Mouse (Mus musculus): Measurements from ENCODE around the gene Dmrt1. TPM values are rescaled to one million over a fixed set of nuclear protein-coding genes. Genes with fewer than 3 reads are reported as not detected.

Dmrt1 gene
- total and polyA plus RNA-seq, 3 experiments, result not detected

DNA sequence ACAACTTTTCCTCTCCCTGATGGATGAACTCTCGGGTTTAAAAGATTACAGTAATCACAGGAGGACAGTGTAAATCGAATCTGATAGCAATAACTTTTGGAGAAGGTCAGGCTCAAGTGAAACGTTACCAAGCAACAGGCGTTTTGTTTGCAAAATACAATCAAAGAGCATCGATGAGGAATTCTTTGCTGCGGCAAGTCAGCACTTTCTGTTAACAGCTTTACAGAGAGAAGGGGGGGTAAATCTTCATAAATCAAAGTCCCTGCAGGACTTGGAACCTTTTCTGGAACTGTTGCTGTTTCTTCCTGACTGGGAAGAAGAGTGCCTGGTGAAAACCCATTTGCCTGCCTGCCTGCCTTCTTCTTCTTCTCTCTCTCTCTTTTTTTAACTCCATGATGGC, 110.5 kb downstream of the Dmrt1 start:
- Histone ChIP-seq H3K27ac (ENCODE audit: control insufficient read depth, low read depth, low read length) (no peak overlapping the region), H3K4me1 (ENCODE audit: control insufficient read depth in 1 of 2, insufficient read depth in 2 of 2, low read length in 2 of 2) (no peaks in the 10 kb centered on the region), H3K27me3 (ENCODE audit: control insufficient read depth in 1 of 2, insufficient read depth in 2 of 2, low read length in 2 of 2) (no peaks in the 10 kb centered on the region), H3K36me3 (ENCODE audit: control insufficient read depth in 1 of 2, insufficient read depth in 2 of 2, low read length in 2 of 2) (no peaks in the 10 kb centered on the region), H3K79me2 (ENCODE audit: control insufficient read depth, insufficient read depth, low read length, poor library complexity) (no peaks in the 10 kb centered on the region), H3K9ac (ENCODE audit: control insufficient read depth, low read depth, low read length, poor library complexity, severe bottlenecking) (no peak overlapping the region), H3K4me3 (ENCODE audit: control insufficient read depth in 1 of 2, insufficient read depth in 1 of 2, low read depth in 2 of 2, low read length in 2 of 2) (no peak overlapping the region), H3K9me3 (replicated peaks; ENCODE audit: insufficient read depth, low read length) (no peaks in the 10 kb centered on the region)
- no peak for DNase-seq (ENCODE audit: low read depth, low spot score)
- TF ChIP-seq SMC3 (IDR thresholded peaks at IDR 0.05; ENCODE audit: low read depth, low read length) (no peak), ETS1 (IDR thresholded peaks at IDR 0.05; ENCODE audit: low read depth, low read length) (no peak), RAD21 (IDR thresholded peaks at IDR 0.05; ENCODE audit: low read depth, low read length) (no peak), KAT2A (conservative IDR thresholded peaks at IDR 0.05; ENCODE audit: low read depth, low read length) (no peak), CHD1 (IDR thresholded peaks at IDR 0.05; ENCODE audit: low read depth, low read length) (no peak), ZMIZ1 (IDR thresholded peaks at IDR 0.05; ENCODE audit: low read depth, low read length) (no peak), MYB (IDR thresholded peaks at IDR 0.05; ENCODE audit: low read depth, low read length) (no peak), ZKSCAN1 (IDR thresholded peaks at IDR 0.05; ENCODE audit: low read depth, low read length) (no peak), BHLHE40 (IDR thresholded peaks at IDR 0.05; ENCODE audit: borderline replicate concordance, low read depth, low read length) (no peak), HCFC1 (IDR thresholded peaks at IDR 0.05; ENCODE audit: low read depth, low read length) (no peak), E2F4 (IDR thresholded peaks at IDR 0.05; ENCODE audit: borderline replicate concordance, low read depth, low read length) (no peak), TCF12 (IDR thresholded peaks at IDR 0.05; ENCODE audit: low read depth, low read length) (no peak), NELFE (IDR thresholded peaks at IDR 0.05; ENCODE audit: low read depth, low read length) (no peak), GABPA (IDR thresholded peaks at IDR 0.05; ENCODE audit: low read depth, low read length) (no peak), USF1 (IDR thresholded peaks at IDR 0.05; ENCODE audit: low read depth, low read length) (no peak), MXI1 (IDR thresholded peaks at IDR 0.05; ENCODE audit: low read depth, low read length) (no peak), MAZ (IDR thresholded peaks at IDR 0.05; ENCODE audit: low read depth, low read length) (no peak), CTCF (IDR thresholded peaks at IDR 0.05 in 2 of 3, conservative IDR thresholded peaks at IDR 0.05 in 1 of 3; ENCODE audit: control insufficient read depth in 1 of 3, insufficient read depth in 1 of 3, low read depth in 2 of 3, low read length in 3 of 3, poor library complexity in 1 of 3, severe bottlenecking in 1 of 3) (no peak)

DNA sequence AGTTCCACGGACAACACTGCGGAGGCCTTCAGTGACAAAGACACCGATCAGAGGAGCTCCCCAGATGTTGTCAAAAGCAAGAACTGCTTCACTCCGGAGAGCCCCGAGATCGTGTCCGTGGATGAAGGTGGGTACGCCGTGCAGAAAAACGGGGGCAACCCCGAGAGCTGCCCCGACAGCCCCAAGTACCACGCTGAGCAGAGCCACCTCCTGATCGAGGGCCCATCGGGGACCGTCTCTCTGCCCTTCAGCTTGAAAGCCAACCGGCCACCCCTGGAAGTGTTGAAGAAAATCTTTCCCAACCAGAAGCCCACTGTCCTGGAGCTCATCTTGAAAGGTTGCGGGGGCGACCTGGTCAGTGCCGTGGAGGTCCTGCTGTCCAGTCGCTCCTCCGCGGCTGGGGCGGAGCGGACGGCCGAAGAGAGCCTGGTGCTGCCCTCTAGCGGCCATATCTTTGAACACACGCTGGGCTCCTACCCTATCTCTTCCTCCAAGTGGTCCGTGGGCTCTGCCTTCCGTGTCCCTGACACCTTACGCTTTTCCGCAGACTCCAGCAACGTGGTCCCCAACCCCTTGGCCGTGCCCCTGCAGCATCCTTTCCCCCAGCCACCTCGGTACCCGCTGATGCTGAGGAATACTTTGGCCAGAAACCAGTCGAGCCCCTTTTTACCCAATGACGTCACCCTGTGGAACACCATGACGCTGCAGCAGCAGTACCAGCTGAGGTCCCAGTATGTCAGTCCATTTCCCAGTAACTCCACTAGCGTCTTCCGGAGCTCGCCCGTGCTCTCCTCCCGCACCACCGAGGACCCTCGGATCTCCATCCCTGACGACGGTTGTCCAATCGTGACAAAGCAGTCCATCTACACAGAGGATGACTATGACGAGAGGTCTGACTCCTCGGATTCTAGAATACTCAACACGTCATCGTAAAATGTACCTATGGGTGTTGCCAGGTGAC, 117.2 kb downstream of the Dmrt1 start:
- no peak overlapping the region for H3K9ac ChIP-seq (ENCODE audit: control insufficient read depth, low read depth, low read length, poor library complexity, severe bottlenecking)
- H3K27me3 ChIP-seq (ENCODE audit: control insufficient read depth in 1 of 2, insufficient read depth in 2 of 2, low read length in 2 of 2), result no peaks in the 10 kb centered on the region
- H3K36me3 ChIP-seq (ENCODE audit: control insufficient read depth in 1 of 2, insufficient read depth in 2 of 2, low read length in 2 of 2), result no peaks in the 10 kb centered on the region
- no peak overlapping the region for H3K27ac ChIP-seq (ENCODE audit: control insufficient read depth, low read depth, low read length)
- H3K4me1 ChIP-seq (ENCODE audit: control insufficient read depth in 1 of 2, insufficient read depth in 2 of 2, low read length in 2 of 2), result no peaks in the 10 kb centered on the region
- H3K4me3 ChIP-seq (ENCODE audit: control insufficient read depth in 1 of 2, insufficient read depth in 1 of 2, low read depth in 2 of 2, low read length in 2 of 2), result no peak overlapping the region
- DNase-seq (ENCODE audit: low read depth, low spot score), result no peak
- no peaks in the 10 kb centered on the region for H3K9me3 ChIP-seq (replicated peaks; ENCODE audit: insufficient read depth, low read length)
- no peaks in the 10 kb centered on the region for H3K79me2 ChIP-seq (ENCODE audit: control insufficient read depth, insufficient read depth, low read length, poor library complexity)
- no peak for TF ChIP-seq KAT2A (conservative IDR thresholded peaks at IDR 0.05; ENCODE audit: low read depth, low read length)
- TF ChIP-seq NELFE (IDR thresholded peaks at IDR 0.05; ENCODE audit: low read depth, low read length), result no peak
- TF ChIP-seq TBP (IDR thresholded peaks at IDR 0.05; ENCODE audit: low read depth, low read length), result no peak
- no peak for TF ChIP-seq ZKSCAN1 (IDR thresholded peaks at IDR 0.05; ENCODE audit: low read depth, low read length)
- no peak for TF ChIP-seq MYC (IDR thresholded peaks at IDR 0.05; ENCODE audit: low read depth, low read length)
- TF ChIP-seq UBTF (IDR thresholded peaks at IDR 0.05; ENCODE audit: borderline replicate concordance, insufficient read depth, low read depth, low read length), result no peak
- peak in 2 of 3 experiments; percentile 4 to 15; a peak in 2 of 6 replicates for TF ChIP-seq CTCF (IDR thresholded peaks at IDR 0.05 in 2 of 3, conservative IDR thresholded peaks at IDR 0.05 in 1 of 3; ENCODE audit: control insufficient read depth in 1 of 3, insufficient read depth in 1 of 3, low read depth in 2 of 3, low read length in 3 of 3, poor library complexity in 1 of 3, severe bottlenecking in 1 of 3)
